ENCODE assay signal across 8 mouse cellular contexts in genomic region chr3:96577566-96577965, GRCm38 (mm10). TPM values are rescaled to one million over a fixed set of nuclear protein-coding genes. Genes with fewer than 3 reads are reported as not detected.
DNase-seq lines count a peak whose midpoint lies in the region; TF ChIP-seq lines count a peak whose summit lies in the region.

No protein-coding gene starts in this region.

- no peaks in the 10 kb centered on the region for H3K27me3 ChIP-seq in heart, adult 2 months (ENCODE audit: control insufficient read depth, insufficient read depth, low read length)

- peak overlapping the region; percentile 100 for H3K27ac ChIP-seq in heart, adult 2 months
- H3K27ac ChIP-seq in macrophage: peak overlapping the region; percentile 97

- WGBS in heart, adult 2 months: 40% methylated on average over 4 of the region's 4 CpGs
- WGBS in macrophage (ENCODE audit: missing documents): 64% methylated on average over 4 of the region's 4 CpGs

- H3K79me2 ChIP-seq in heart, adult 2 months (replicated peaks; ENCODE audit: control insufficient read depth, insufficient read depth, low read length): no peaks in the 10 kb centered on the region
- H3K79me2 ChIP-seq in macrophage (ENCODE audit: inconsistent target): peaks cover 25% of the 10 kb centered on the region

- H3K4me1 ChIP-seq in heart, adult 2 months (ENCODE audit: control insufficient read depth, insufficient read depth, low read length): peaks cover 43% of the 10 kb centered on the region

- DNase-seq in heart, adult 2 months: no peak
- no peak for DNase-seq in heart, adult 11 months
- peak; percentile 80 for DNase-seq in ES-CJ7 (ENCODE audit: low read depth, low spot score)
- DNase-seq in heart, postnatal 36 days: peak; percentile 16 to 42
- DNase-seq in B cell, adult 2 months: no peak
- no peak for DNase-seq in right cerebral cortex, postnatal 36 days (ENCODE audit: low spot score in 2 of 2)
- DNase-seq in layer of hippocampus, postnatal 36 days: no peak

- intact Hi-C loops in heart, adult 2 months (cut with DNase I): no loop called here
- intact Hi-C loops in heart, postnatal 36 days (cut with DNase I): no loop called here

- TF ChIP-seq EP300 in heart, adult 2 months (IDR thresholded peaks at IDR 0.05; ENCODE audit: insufficient read depth, low read depth, low read length): no peak

- no peak for TF ChIP-seq CTCF in heart, adult 2 months (IDR thresholded peaks at IDR 0.05)

- H3K36me3 ChIP-seq in heart, adult 2 months (ENCODE audit: control insufficient read depth, insufficient read depth, low read length): no peaks in the 10 kb centered on the region; the same call in none of the 2 replicates
- H3K36me3 ChIP-seq in macrophage (ENCODE audit: inconsistent target): no peaks in the 10 kb centered on the region

- H3K4me3 ChIP-seq in heart, adult 2 months: peak overlapping the region; percentile 35; the same call in 1 of the 2 replicates
- H3K4me3 ChIP-seq in macrophage (ENCODE audit: inconsistent target): peak overlapping the region; percentile 15; the same call in 1 of the 2 replicates

- H3K9ac ChIP-seq in heart, adult 2 months (ENCODE audit: low read depth, low read length): peak overlapping the region; percentile 84

- no peak for TF ChIP-seq POLR2A in heart, adult 2 months (IDR thresholded peaks at IDR 0.05; ENCODE audit: insufficient read depth, low read depth, low read length)

RNA-seq across cellular contexts. Expression of gene Gm16253, which starts 0.8 kb away (rescaled TPM):
- total RNA-seq in heart, adult 2 months (2021): 1 to 10 TPM; 1.8 to 2.8 TPM
- not detected in 2 replicates for polyA plus RNA-seq in heart, adult 2 months (2012; rRNA removed)
- 1 to 10 TPM in 1 of 2 experiments, under 1 TPM in 1; 0.89 to 2.8 TPM for total RNA-seq in heart, postnatal 36 days (2021)
- not detected for total RNA-seq in macrophage (2018; cell fraction: chromatin; rRNA removed)
- under 1 TPM in 8 of 26 experiments, not detected in 18; 0.19 to 0.52 (median 0.36) TPM for total RNA-seq in macrophage (2018; cell fraction: cytosol; rRNA removed)
- total RNA-seq in macrophage (2018; cell fraction: nucleus; rRNA removed): not detected
- polyA plus RNA-seq in macrophage (2018): not detected in 3 replicates
- total RNA-seq in layer of hippocampus, postnatal 36 days (2021): not detected

RNA-seq across cellular contexts. Expression of gene Polr3gl, which starts 16.4 kb away (rescaled TPM):
- total RNA-seq in heart, adult 2 months (2021): 10 to 100 TPM; 24.3 to 35.0 TPM
- polyA plus RNA-seq in heart, adult 2 months (2012; rRNA removed): 20.1 and 21.9 TPM in 2 replicates
- 10 to 100 TPM; 30.3 to 33.0 TPM for total RNA-seq in heart, postnatal 36 days (2021)
- 100 to 1,000 TPM in 4 of 26 experiments, 10 to 100 TPM in 22; 12.2 to 172 (median 71.1) TPM for total RNA-seq in macrophage (2018; cell fraction: chromatin; rRNA removed)
- total RNA-seq in macrophage (2018; cell fraction: cytosol; rRNA removed): 10 to 100 TPM; 19.2 to 53.8 (median 30.2) TPM
- 10 to 100 TPM; 16.6 to 93.9 (median 44.1) TPM for total RNA-seq in macrophage (2018; cell fraction: nucleus; rRNA removed)
- polyA plus RNA-seq in macrophage (2018): 31.8 to 127 TPM (median 41.1 TPM) in 3 replicates
- 10 to 100 TPM; 32.4 to 34.2 TPM for total RNA-seq in layer of hippocampus, postnatal 36 days (2021)

RNA-seq across cellular contexts. Expression of gene Ankrd34a, which starts 18.9 kb away (rescaled TPM):
- total RNA-seq in heart, adult 2 months (2021): 1 to 10 TPM; 1.3 to 2.4 TPM
- 2.1 and 3.1 TPM in 2 replicates for polyA plus RNA-seq in heart, adult 2 months (2012; rRNA removed)
- total RNA-seq in heart, postnatal 36 days (2021): 1 to 10 TPM; 1.3 to 2.2 TPM
- under 1 TPM in 1 of 26 experiments, not detected in 25; 0.32 TPM for total RNA-seq in macrophage (2018; cell fraction: chromatin; rRNA removed)
- total RNA-seq in macrophage (2018; cell fraction: cytosol; rRNA removed): under 1 TPM in 10 of 26 experiments, not detected in 16; 0.03 to 0.22 (median 0.09) TPM
- under 1 TPM in 2 of 26 experiments, not detected in 24; 0.29 to 0.31 TPM for total RNA-seq in macrophage (2018; cell fraction: nucleus; rRNA removed)
- 0.07 to 0.15 TPM in 2 of 3 replicates, not detected in the other for polyA plus RNA-seq in macrophage (2018)
- total RNA-seq in layer of hippocampus, postnatal 36 days (2021): 10 to 100 TPM; 49.9 to 51.5 TPM

RNA-seq across cellular contexts. Expression of gene Txnip, which starts 19.8 kb away (rescaled TPM):
- total RNA-seq in heart, adult 2 months (2021): 100 to 1,000 TPM; 276 to 338 TPM
- polyA plus RNA-seq in heart, adult 2 months (2012; rRNA removed): 515 and 744 TPM in 2 replicates
- 1,000 to 10,000 TPM in 1 of 2 experiments, 100 to 1,000 TPM in 1; 646 to 1,158 TPM for total RNA-seq in heart, postnatal 36 days (2021)
- 100 to 1,000 TPM in 9 of 26 experiments, 10 to 100 TPM in 16, 1 to 10 TPM in 1; 8.8 to 741 (median 70.0) TPM for total RNA-seq in macrophage (2018; cell fraction: chromatin; rRNA removed)
- 100 to 1,000 TPM in 16 of 26 experiments, 10 to 100 TPM in 10; 12.9 to 504 (median 163) TPM for total RNA-seq in macrophage (2018; cell fraction: cytosol; rRNA removed)
- total RNA-seq in macrophage (2018; cell fraction: nucleus; rRNA removed): 100 to 1,000 TPM in 11 of 26 experiments, 10 to 100 TPM in 15; 14.5 to 587 (median 82.2) TPM
- 198 to 536 TPM (median 239 TPM) in 3 replicates for polyA plus RNA-seq in macrophage (2018)
- 10 to 100 TPM; 20.7 to 32.2 TPM for total RNA-seq in layer of hippocampus, postnatal 36 days (2021)

RNA-seq across cellular contexts. Expression of gene Lix1l, which starts 23.4 kb away (rescaled TPM):
- 10 to 100 TPM; 24.7 to 25.3 TPM for total RNA-seq in heart, adult 2 months (2021)
- 25.2 and 39.9 TPM in 2 replicates for polyA plus RNA-seq in heart, adult 2 months (2012; rRNA removed)
- total RNA-seq in heart, postnatal 36 days (2021): 10 to 100 TPM; 27.6 to 32.1 TPM
- total RNA-seq in macrophage (2018; cell fraction: chromatin; rRNA removed): 10 to 100 TPM in 3 of 26 experiments, 1 to 10 TPM in 21, under 1 TPM in 2; 0.50 to 15.7 (median 3.9) TPM
- 10 to 100 TPM in 7 of 26 experiments, 1 to 10 TPM in 19; 4.2 to 11.2 (median 7.2) TPM for total RNA-seq in macrophage (2018; cell fraction: cytosol; rRNA removed)
- 10 to 100 TPM in 2 of 26 experiments, 1 to 10 TPM in 24; 2.0 to 12.9 (median 4.6) TPM for total RNA-seq in macrophage (2018; cell fraction: nucleus; rRNA removed)
- polyA plus RNA-seq in macrophage (2018): 7.5 to 9.5 TPM (median 8.3 TPM) in 3 replicates
- total RNA-seq in layer of hippocampus, postnatal 36 days (2021): 10 to 100 TPM; 29.9 to 30.5 TPM

Comparison
In these comparisons a context has a peak if more than half of its experiments do, and no peak if none do; other contexts are left out.
1. DNase-seq: peak in ES-CJ7 (single experiment) and heart, postnatal 36 days (2 of 2); none in heart, adult 2 months (0 of 2), heart, adult 11 months (single experiment), B cell, adult 2 months (0 of 2), right cerebral cortex, postnatal 36 days (0 of 2) and layer of hippocampus, postnatal 36 days (0 of 2).
2. RNA of gene Ankrd34a, which starts 18.9 kb away (total RNA-seq): 49.9 to 51.5 TPM in layer of hippocampus, postnatal 36 days; 1.3 to 2.4 TPM in heart, adult 2 months and 1.3 to 2.2 TPM in heart, postnatal 36 days; every median in the first group is over 10 times any median in the second.